Mouse (Mus musculus): ENCODE results near the gene Astl.

- TF ChIP-seq POLR2A (IDR thresholded peaks at IDR 0.05; ENCODE audit: insufficient read depth, low read depth, low read length) (no peak), CTCF (IDR thresholded peaks at IDR 0.05) (no peak), EP300 (IDR thresholded peaks at IDR 0.05; ENCODE audit: insufficient read depth, low read depth, low read length) (no peak)
These were observed 33.7 kb upstream of the Astl start for GRCm38 (mm10) chr2:127304609-127305210.

All from heart, adult 2 months (tissue).